Mouse (Mus musculus) left cerebral cortex, postnatal 14 days (tissue): ENCODE data around the gene Ccdc32. TPM values are rescaled to one million over a fixed set of nuclear protein-coding genes. Genes with fewer than 3 reads are reported as not detected.

Experiments used
- DNase-seq, 2 experiments: peaks; one replicate each; pipeline ENCODE4 v3.0.0; 2021 to 2022; ENCODE audit warnings: low spot score in 2 of 2, mixed read lengths in 1 of 2
- intact Hi-C: fragments of 180-260 bp; cut with DNase I; formaldehyde crosslinking; loops from one replicate; pipeline ENCODE4 v1.15.1; 2025
- total RNA-seq, 2 experiments: library from RNA; stranded (reverse); gene quantifications; 2 replicates each; pipeline ENCODE4 v1.2.3; 2021

The Ccdc32 gene
- total RNA-seq, 2 experiments from 2014 or later, result 60.2 TPM

- intact Hi-C loops, result no loop called here
- no peak for DNase-seq
Observed at GRCm38 (mm10) chr2:118969585-118970147, 59.5 kb downstream of the Ccdc32 start.

Other genes with a start within 250 kb of the Ccdc32 start
- 100 to 1,000 TPM; 196 to 205 TPM for gene Disp2, start 249.7 kb downstream of the Ccdc32 start, total RNA-seq
- 1 to 10 TPM; 2.5 to 2.6 TPM for gene Knstrn, start 215.4 kb downstream of the Ccdc32 start, total RNA-seq
- gene Ivd, start 167.4 kb downstream of the Ccdc32 start, total RNA-seq, result 10 to 100 TPM; 68.4 to 69.9 TPM
- 10 to 100 TPM; 35.8 to 37.5 TPM for gene Bahd1, start 129.0 kb downstream of the Ccdc32 start, total RNA-seq
- gene Chst14, start 102.9 kb downstream of the Ccdc32 start, total RNA-seq, result 1 to 10 TPM; 2.3 to 2.4 TPM
- gene Rpusd2, start 5.4 kb upstream of the Ccdc32 start, total RNA-seq, result 1 to 10 TPM; 5.5 to 6.6 TPM
- under 1 TPM; 0.29 to 0.63 TPM for gene Knl1, start 17.7 kb upstream of the Ccdc32 start, total RNA-seq
- gene Rad51, start 83.4 kb upstream of the Ccdc32 start, total RNA-seq, result 1 to 10 TPM; 1.5 to 3.3 TPM
- 10 to 100 TPM; 49.0 to 49.3 TPM for gene Rmdn3, start 127.6 kb upstream of the Ccdc32 start, total RNA-seq
- not detected for gene Gchfr, start 138.4 kb upstream of the Ccdc32 start, total RNA-seq
- gene Gm14137, start 145.1 kb upstream of the Ccdc32 start, total RNA-seq, result not detected
- gene Zfyve19, start 179.2 kb upstream of the Ccdc32 start, total RNA-seq, result 10 to 100 TPM; 28.8 to 36.8 TPM
- 10 to 100 TPM; 17.4 to 18.2 TPM for gene Dnajc17, start 179.4 kb upstream of the Ccdc32 start, total RNA-seq
- gene Ppp1r14d, start 200.5 kb upstream of the Ccdc32 start, total RNA-seq, result not detected
- under 1 TPM; 0.59 to 0.61 TPM for gene Spint1, start 208.0 kb upstream of the Ccdc32 start, total RNA-seq
- gene Rhov, start 241.9 kb upstream of the Ccdc32 start, total RNA-seq, result 1 to 10 TPM; 9.5 to 9.9 TPM